Mouse (Mus musculus) brain, adult 2 months (tissue): ENCODE measurements around the gene Xylb.

Experiments
- DNase-seq: peaks from one replicate; pipeline ENCODE4 v3.0.0; 2011; ENCODE audit warnings: low read depth, low spot score

The Xylb gene

GRCm38 (mm10) chr9:119401801-119402214 lies 44.6 kb downstream of the Xylb start, which contains the start of gene Acvr2b:
TSS of gene Acvr2b (plus strand) at chr9:119402118.
- peak; percentile 97 for DNase-seq

DNA sequence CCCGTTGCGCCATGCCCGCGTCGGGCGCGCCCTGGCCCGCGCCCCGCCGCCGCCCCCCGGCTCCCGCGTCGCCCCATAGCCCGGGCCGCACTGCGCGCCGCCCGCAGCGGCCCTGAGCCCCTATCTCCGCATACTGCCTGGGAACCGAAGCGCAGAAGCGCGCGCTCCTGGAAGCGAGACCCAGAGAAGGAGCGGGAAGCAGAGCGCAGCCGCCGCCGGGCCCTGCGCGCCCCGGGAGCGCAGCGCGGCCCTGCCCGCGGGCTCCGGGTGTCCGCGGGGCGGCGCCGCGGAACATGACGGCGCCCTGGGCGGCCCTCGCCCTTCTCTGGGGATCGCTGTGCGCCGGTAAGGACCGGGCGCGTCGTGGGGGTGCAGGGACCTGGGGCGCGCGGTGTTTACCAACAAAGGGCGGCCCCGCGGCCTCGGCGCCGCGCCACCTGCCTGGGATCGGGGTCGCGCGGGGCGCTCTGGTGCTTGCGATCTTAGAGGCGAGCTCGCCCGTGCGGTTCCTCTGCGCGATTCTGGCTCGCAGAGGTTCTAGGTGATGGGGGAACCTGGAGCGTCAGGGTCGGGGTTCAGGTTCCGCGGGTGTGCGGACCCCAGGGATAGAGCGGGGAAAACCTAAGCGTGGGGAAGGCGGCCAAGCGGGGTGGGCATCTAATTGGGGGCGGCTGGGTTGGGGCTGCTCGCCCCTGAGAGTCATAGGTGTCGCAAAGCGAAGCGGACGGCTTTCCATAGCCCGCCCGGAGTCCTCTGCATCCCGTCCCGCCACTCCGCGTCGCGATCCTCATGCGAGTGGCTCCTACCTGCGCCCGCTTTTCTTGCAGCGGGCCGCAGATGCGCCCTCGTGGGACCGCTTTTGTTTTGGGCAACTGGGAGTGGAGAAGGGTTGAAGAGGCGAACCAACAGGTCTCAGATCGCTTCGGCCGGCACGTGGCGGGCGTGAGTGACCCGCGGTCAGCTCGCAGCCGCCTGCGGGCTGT lies 45.4 kb downstream of the Xylb start:
- DNase-seq = peak; percentile 65

- peak; percentile 28 for DNase-seq
Observed at GRCm38 (mm10) chr9:119403236-119403641, 46.1 kb downstream of the Xylb start.

- DNase-seq = no peak
Observed at GRCm38 (mm10) chr9:119404090-119404489, 46.9 kb downstream of the Xylb start.

DNA sequence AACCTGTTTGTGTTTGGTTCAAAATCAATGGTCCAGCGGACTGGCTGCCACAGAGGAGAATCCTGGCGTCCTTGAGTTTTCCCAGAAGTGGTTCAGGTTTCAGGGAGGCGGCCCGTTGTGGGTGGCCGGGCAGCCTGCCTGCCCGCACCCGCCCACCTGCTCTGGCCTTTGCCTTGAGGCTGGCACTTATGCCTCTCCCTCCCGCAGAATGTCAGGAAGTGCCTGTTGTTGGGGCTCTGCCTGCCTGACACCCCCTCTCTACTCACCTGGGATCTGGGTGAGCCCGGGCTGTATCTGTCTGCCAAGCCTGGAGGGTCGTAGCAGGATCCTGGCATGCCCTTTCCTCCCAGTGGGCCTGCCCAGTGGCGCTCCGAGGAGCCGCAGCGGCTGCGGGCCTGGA lies 50.7 kb downstream of the Xylb start:
- DNase-seq = no peak

DNA sequence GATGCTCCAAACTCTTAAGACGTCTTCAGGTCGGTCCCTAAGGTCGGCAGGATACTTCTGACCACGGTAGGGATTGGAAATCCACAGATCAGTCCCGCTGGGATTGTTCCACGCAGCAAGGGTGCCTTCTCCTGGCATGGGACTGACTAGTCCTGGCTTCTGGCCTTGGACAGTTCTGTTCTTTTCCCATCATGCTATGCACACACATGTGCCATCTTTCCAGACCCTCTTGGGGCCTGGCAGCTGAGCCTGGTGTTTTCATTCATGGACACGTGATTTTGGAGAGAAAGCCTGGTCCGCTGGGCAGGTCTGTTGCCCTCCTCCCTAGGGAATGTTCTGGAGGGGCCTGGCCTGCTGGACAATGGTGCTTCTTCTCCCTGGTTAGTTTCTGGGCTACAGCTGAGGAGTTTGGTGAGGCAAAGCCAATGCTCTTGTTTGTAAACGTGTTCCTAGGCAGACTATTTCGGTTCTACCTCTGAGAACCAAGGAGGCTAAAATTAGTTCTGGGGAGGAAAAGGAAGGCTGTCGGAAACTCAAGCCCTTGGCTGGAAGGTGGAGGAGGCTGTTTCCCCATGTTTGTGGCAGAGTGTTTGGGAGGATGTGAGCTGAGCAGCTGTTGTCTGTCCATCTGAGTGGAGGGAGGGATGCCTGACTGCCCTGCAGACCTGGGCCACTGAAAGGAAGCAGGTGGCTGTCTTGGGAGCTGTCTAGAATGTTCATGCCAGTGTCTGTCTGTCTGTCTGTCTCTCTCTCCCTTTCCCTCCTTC lies 51.9 kb downstream of the Xylb start:
- peak; percentile 67 for DNase-seq

DNA sequence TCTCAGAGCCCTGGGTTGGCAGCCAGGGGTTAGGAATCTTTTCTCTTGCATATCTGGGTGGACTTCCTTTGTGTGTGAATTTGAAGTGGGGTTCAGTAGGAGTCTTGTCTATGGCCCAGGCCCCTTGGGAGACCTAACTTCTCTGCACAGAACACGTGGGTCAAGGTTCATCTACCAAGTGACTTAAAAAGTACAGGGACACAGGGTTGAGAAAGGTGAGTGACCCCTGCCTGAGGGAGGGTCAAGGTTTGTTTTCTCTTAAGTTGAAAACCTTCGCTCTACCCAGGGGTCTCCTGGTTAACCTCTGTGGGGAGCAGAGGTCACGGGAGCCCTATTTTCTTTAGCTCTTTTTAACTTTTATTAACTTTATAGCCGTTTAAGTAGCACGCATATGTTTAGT lies 52.7 kb downstream of the Xylb start:
- DNase-seq = no peak

GRCm38 (mm10) chr9:119418025-119418424 lies 60.8 kb downstream of the Xylb start:
- DNase-seq = no peak

DNA sequence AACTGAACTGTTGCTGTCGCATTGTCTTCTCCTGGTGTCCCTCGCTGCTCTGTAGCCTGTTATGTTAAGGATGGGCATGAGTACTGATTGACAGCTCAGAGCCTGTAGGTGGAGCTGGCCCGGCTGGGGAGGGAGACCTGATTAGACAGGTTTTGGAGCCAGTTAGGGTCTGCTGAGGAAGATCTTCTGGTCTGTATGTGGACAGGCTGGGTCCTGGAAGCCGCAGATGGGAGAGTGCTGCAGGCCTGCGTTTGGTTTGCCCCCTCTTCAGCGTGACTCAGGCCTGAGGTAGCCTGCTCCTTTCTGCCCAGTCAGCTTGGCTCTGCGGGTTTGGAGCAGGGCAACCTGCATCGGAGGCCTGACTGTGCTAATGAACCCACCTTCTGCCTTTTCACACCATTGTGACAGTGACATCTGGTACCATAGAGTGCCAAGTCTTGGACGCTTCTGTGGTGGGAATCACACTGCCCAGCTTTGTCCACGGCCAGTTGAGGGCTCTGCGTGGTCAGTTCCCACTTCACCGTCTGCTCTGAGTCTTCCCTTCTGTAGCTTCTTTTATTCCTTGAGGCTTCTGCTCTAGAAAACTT lies 62.8 kb downstream of the Xylb start:
- peak; percentile 89 for DNase-seq

- peak; percentile 61 for DNase-seq
Observed at GRCm38 (mm10) chr9:119425217-119425975, 68.2 kb downstream of the Xylb start.

GRCm38 (mm10) chr9:119425976-119426415 lies 68.8 kb downstream of the Xylb start:
- DNase-seq = no peak

GRCm38 (mm10) chr9:119426483-119426882 lies 69.3 kb downstream of the Xylb start:
- no peak for DNase-seq

- DNase-seq = peak; percentile 92
Observed at GRCm38 (mm10) chr9:119430311-119430710, 73.1 kb downstream of the Xylb start.

DNA sequence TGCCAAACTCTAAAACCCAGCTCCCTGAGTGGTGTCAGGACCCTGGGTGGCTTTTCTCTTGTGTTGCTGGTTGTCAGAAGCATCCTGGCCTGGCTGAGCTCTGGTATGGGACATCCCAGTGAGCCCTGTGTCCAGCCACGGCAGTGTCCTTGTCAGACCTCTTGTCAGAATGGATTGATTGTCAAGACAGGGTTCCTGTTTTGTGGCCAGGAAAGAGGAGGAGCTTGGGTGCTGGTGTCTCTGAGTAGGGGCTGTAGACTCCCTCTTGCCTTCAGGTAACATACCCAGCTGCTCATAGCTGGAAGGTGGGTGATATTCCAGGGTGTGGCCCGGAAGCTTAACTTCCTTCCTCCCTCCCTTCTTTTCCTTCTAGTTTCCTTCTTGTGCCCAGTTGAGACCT lies 78.7 kb downstream of the Xylb start:
- no peak for DNase-seq

DNA sequence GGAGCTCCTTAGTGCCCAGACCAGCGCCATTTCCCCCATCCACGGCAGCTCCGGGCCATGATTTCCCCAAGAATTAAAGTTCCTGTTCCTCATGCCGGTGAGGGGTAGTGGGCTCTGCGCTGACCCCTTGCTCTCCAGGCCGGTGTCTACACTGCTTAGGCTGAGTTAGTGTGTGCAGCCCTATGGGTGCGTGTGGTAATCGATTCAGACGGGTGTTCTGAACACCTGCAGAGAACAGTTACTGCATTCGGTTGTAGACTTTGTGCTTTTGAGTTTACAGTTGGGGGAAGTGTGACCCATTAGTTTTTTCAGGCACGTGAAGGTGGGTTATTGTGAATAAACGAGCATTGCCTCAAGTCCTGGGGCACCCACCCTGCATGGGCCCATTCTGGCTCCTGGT lies 80.9 kb downstream of the Xylb start:
- no peak for DNase-seq

DNA sequence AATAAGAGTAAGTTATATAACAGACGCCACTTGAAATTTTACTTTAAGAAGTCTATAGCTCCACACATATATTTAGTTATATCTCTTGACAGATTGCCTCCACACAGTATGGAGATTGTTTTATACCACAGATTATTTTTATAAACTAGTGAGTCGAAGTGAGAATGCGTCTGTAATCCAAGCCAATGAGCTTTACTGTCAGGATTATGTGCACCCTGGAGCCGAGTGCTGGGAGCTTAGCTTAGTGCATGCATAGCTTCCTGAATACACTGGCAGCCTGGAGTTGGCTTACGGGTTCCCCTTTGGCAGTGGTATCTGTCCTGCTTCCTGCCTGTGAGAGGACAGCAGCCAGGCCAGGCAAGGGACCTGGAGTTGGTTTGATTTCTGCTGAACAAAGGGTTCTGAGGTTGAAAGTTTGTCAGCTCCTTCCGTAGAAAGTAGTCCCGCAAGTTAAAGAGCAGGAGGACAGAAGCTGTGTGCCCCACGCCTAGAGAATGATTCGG lies 81.4 kb downstream of the Xylb start:
- DNase-seq = peak; percentile 54
